In genomic region chr2:73724934-73725333, GRCm38 (mm10) we compare ENCODE assay signal across 22 mouse cellular contexts. TPM values are rescaled to one million over a fixed set of nuclear protein-coding genes. Genes with fewer than 3 reads are reported as not detected.
DNase-seq lines count a peak whose midpoint lies in the region; ATAC-seq and TF ChIP-seq lines count a peak whose summit lies in the region.
"Had no signal": no experiment of that assay in that cellular context is flagged by ENCODE, and none has a peak within 500 bp of the region (broad histone marks: within the 10 kb centered on the region; RNA-seq: fewer than 3 reads in every experiment).

No protein-coding gene starts in this region.

- no peak overlapping the region for H3K9ac ChIP-seq in heart, embryonic 13.5 days
- no peak overlapping the region for H3K9ac ChIP-seq in hindbrain, postnatal 0 days (replicated peaks; ENCODE audit: low read length)
- no peak overlapping the region for H3K9ac ChIP-seq in hindbrain, embryonic 16.5 days (ENCODE audit: low read depth, low read length)
- H3K9ac ChIP-seq in limb, embryonic 14.5 days (ENCODE audit: low read depth, low read length, severe bottlenecking): no peak overlapping the region
- H3K9ac ChIP-seq: forebrain, embryonic 15.5 days; hindbrain, embryonic 15.5 days; liver, embryonic 13.5 days had no signal

- H3K27ac ChIP-seq in heart, embryonic 13.5 days (replicated peaks): peak overlapping the region; percentile 18; the same call in 1 of the 2 replicates
- H3K27ac ChIP-seq in hindbrain, postnatal 0 days: no peak overlapping the region
- H3K27ac ChIP-seq in hindbrain, embryonic 16.5 days (ENCODE audit: low read depth, low read length): no peak overlapping the region
- no peak overlapping the region for H3K27ac ChIP-seq in limb, embryonic 14.5 days (replicated peaks; ENCODE audit: low read depth, low read length)
- H3K27ac ChIP-seq: forebrain, embryonic 15.5 days; hindbrain, embryonic 15.5 days; liver, embryonic 13.5 days; macrophage had no signal

- peak overlapping the region; percentile 23 for H3K4me2 ChIP-seq in heart, embryonic 13.5 days
- no peak overlapping the region for H3K4me2 ChIP-seq in hindbrain, postnatal 0 days (ENCODE audit: low read depth, low read length)
- H3K4me2 ChIP-seq in hindbrain, embryonic 16.5 days (ENCODE audit: low read length): no peak overlapping the region
- no peak overlapping the region for H3K4me2 ChIP-seq in limb, embryonic 14.5 days (replicated peaks; ENCODE audit: low read depth, low read length, severe bottlenecking)
- H3K4me2 ChIP-seq: forebrain, embryonic 15.5 days; hindbrain, embryonic 15.5 days; liver, embryonic 13.5 days; midbrain, embryonic 11.5 days had no signal

- ATAC-seq in heart, embryonic 13.5 days (ENCODE audit: extremely low read depth, insufficient number of reproducible peaks, low FRiP score, low TSS enrichment): no peak
- ATAC-seq in hindbrain, postnatal 0 days: no peak
- ATAC-seq in hindbrain, embryonic 16.5 days: no peak
- ATAC-seq in limb, embryonic 14.5 days (ENCODE audit: low FRiP score, low read depth): peak; percentile 82; the same call in 1 of the 2 replicates
- ATAC-seq: CD4-positive, CD25-positive, alpha-beta regulatory T cell, adult 4 months; forebrain, embryonic 15.5 days; intestine, postnatal 0 days; Patski had no signal

- WGBS in heart, embryonic 13.5 days: 13% methylated on average over 3 of the region's 3 CpGs
- 69% methylated on average over 3 of the region's 3 CpGs for WGBS in hindbrain, postnatal 0 days
- 61% methylated on average over 3 of the region's 3 CpGs for WGBS in hindbrain, embryonic 16.5 days
- 66% methylated on average over 3 of the region's 3 CpGs for WGBS in limb, embryonic 14.5 days

- peak; percentile 16 for DNase-seq in embryo, embryonic 11 days
- DNase-seq in embryo, embryonic 10.5 days (ENCODE audit: low spot score): no peak
- DNase-seq in heart, adult 8-10 months (ENCODE audit: low spot score): no peak
- DNase-seq in hindbrain, postnatal 0 days (ENCODE audit: low spot score): peak; percentile 12
- DNase-seq in limb, embryonic 14.5 days (ENCODE audit: low spot score): peak; percentile 20
- DNase-seq in c-Kit-positive CD71-positive TER-119-positive erythroid progenitor cells, embryonic 14.5 days (ENCODE audit: low spot score): no peak
- DNase-seq: adrenal gland, adult 8-10 months; cerebellum, adult 11-12 months; cerebellum, postnatal 14 days; liver, embryonic 13.5 days; right cerebral cortex, postnatal 25 days; thymus, postnatal 36 days had no signal

- no peak for TF ChIP-seq POLR2A in limb, embryonic 14.5 days (IDR thresholded peaks at IDR 0.05; ENCODE audit: borderline replicate concordance, extremely low read depth, insufficient read depth, insufficient read length)

- peaks cover 40% of the 10 kb centered on the region for H3K4me1 ChIP-seq in heart, embryonic 13.5 days
- H3K4me1 ChIP-seq in hindbrain, postnatal 0 days (ENCODE audit: insufficient read depth, low read length): 0 out of 2 replicates have a peak, but pooled peaks cover 4% of the 10 kb centered on the region
- peaks cover 4% of the 10 kb centered on the region for H3K4me1 ChIP-seq in hindbrain, embryonic 16.5 days (ENCODE audit: control insufficient read depth, insufficient read depth, low read depth, low read length)
- H3K4me1 ChIP-seq in limb, embryonic 14.5 days (ENCODE audit: control insufficient read depth, insufficient read depth, low read length): peaks cover 12% of the 10 kb centered on the region
- H3K4me1 ChIP-seq: liver, embryonic 13.5 days had no signal

- no peak for TF ChIP-seq CTCF in hindbrain, postnatal 0 days (IDR thresholded peaks at IDR 0.05; ENCODE audit: low read depth)

- no peak overlapping the region for H3K4me3 ChIP-seq in heart, embryonic 13.5 days
- no peak overlapping the region for H3K4me3 ChIP-seq in hindbrain, postnatal 0 days (ENCODE audit: low read length)
- no peak overlapping the region for H3K4me3 ChIP-seq in hindbrain, embryonic 16.5 days (ENCODE audit: low read length)
- no peak overlapping the region for H3K4me3 ChIP-seq in limb, embryonic 14.5 days (replicated peaks; ENCODE audit: low read length)
- H3K4me3 ChIP-seq: erythroblast, embryonic 14.5 days; forebrain, embryonic 15.5 days; hindbrain, embryonic 15.5 days; liver, embryonic 13.5 days had no signal

- H3K9me3 ChIP-seq in heart, embryonic 13.5 days: no peaks in the 10 kb centered on the region
- no peaks in the 10 kb centered on the region for H3K9me3 ChIP-seq in hindbrain, postnatal 0 days (ENCODE audit: low read length)
- H3K9me3 ChIP-seq in hindbrain, embryonic 16.5 days (ENCODE audit: control insufficient read depth, low read length): no peaks in the 10 kb centered on the region
- no peaks in the 10 kb centered on the region for H3K9me3 ChIP-seq in limb, embryonic 14.5 days (ENCODE audit: control insufficient read depth, low read length)
- H3K9me3 ChIP-seq: forebrain, embryonic 15.5 days; hindbrain, embryonic 15.5 days; liver, embryonic 13.5 days had no signal

- H3K27me3 ChIP-seq in heart, embryonic 13.5 days (replicated peaks): no peaks in the 10 kb centered on the region
- H3K27me3 ChIP-seq in hindbrain, postnatal 0 days (ENCODE audit: insufficient read depth, low read length): no peaks in the 10 kb centered on the region
- H3K27me3 ChIP-seq in hindbrain, embryonic 16.5 days (replicated peaks; ENCODE audit: control insufficient read depth, insufficient read depth, low read length): no peaks in the 10 kb centered on the region
- H3K27me3 ChIP-seq in limb, embryonic 14.5 days (ENCODE audit: control insufficient read depth, insufficient read depth, low read length): no peaks in the 10 kb centered on the region
- H3K27me3 ChIP-seq: forebrain, embryonic 15.5 days; hindbrain, embryonic 15.5 days; liver, embryonic 13.5 days; Patski had no signal

- no peaks in the 10 kb centered on the region for H3K36me3 ChIP-seq in heart, embryonic 13.5 days
- H3K36me3 ChIP-seq in hindbrain, postnatal 0 days (ENCODE audit: insufficient read depth, low read length): no peaks in the 10 kb centered on the region
- no peaks in the 10 kb centered on the region for H3K36me3 ChIP-seq in hindbrain, embryonic 16.5 days (ENCODE audit: control insufficient read depth, insufficient read depth, low read length)
- H3K36me3 ChIP-seq in limb, embryonic 14.5 days (ENCODE audit: control insufficient read depth, insufficient read depth, low read length): no peaks in the 10 kb centered on the region
- H3K36me3 ChIP-seq: forebrain, embryonic 15.5 days; hindbrain, embryonic 15.5 days; liver, embryonic 13.5 days had no signal

RNA-seq across cellular contexts. Expression of gene Chn1, which starts 50.2 kb away (rescaled TPM):
- 16.7 and 17.3 TPM in 2 replicates for polyA plus RNA-seq in heart, embryonic 13.5 days (2015; fragmentation: Nextera tagmentation; extraction: Ambion mirVana)
- total RNA-seq in heart, adult 8-10 months (2022): 10 to 100 TPM; 35.8 to 43.6 (median 36.3) TPM
- 95.3 and 111 TPM in 2 replicates for total RNA-seq in hindbrain, postnatal 0 days (2014; rRNA removed)
- polyA plus RNA-seq in hindbrain, postnatal 0 days (2015; fragmentation: Nextera tagmentation; extraction: Ambion mirVana): 63.8 and 68.8 TPM in 2 replicates
- 70.1 and 75.4 TPM in 2 replicates for polyA plus RNA-seq in hindbrain, embryonic 16.5 days (2015; fragmentation: Nextera tagmentation; extraction: Ambion mirVana)
- 47.8 and 52.8 TPM in 2 replicates for polyA plus RNA-seq in limb, embryonic 14.5 days (2012; rRNA removed)
- polyA plus RNA-seq in limb, embryonic 14.5 days (2014; fragmentation: Nextera tagmentation; extraction: Ambion mirVana): 29.3 and 34.8 TPM in 2 replicates
- polyA plus RNA-seq: macrophage had no signal

Comparison
In these comparisons a context has a peak if more than half of its experiments do, and no peak if none do; other contexts are left out.
1. DNase-seq: peak in embryo, embryonic 11 days (single experiment), hindbrain, postnatal 0 days (single experiment) and limb, embryonic 14.5 days (single experiment); none in embryo, embryonic 10.5 days (single experiment), heart, adult 8-10 months (single experiment) and c-Kit-positive CD71-positive TER-119-positive erythroid progenitor cells, embryonic 14.5 days (single experiment).